Comparison of ENCODE assay signal across 9 mouse cellular contexts in the genomic region with DNA sequence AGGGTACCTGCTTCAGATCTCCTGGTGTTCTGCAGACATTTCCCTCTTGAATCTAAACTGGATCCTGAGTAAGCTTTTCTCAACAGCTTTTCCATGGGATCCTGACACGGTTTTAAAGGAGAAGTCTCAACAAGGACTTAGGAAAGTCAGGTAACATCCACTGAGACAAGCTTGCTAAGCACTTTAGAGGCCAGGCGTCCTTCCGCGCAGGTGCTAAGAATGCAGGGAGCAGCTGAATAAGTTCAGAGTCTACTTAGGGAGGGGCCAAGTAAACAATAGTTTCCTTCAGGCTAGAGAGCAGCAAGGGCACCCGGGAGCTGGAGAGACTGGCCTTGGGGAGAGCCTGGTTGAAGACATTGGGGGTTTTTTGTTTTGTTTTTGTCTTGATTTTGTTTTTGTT. TPM values are rescaled to one million over a fixed set of nuclear protein-coding genes. Genes with fewer than 3 reads are reported as not detected.
DNase-seq lines count a peak whose midpoint lies in the region; ATAC-seq and TF ChIP-seq lines count a peak whose summit lies in the region.
"Had no signal": no experiment of that assay in that cellular context is flagged by ENCODE, and none has a peak within 500 bp of the region (broad histone marks: within the 10 kb centered on the region; RNA-seq: fewer than 3 reads in every experiment).

No protein-coding gene starts in this region.

- no peak overlapping the region for H3K9ac ChIP-seq in limb, embryonic 12.5 days (replicated peaks)
- H3K9ac ChIP-seq: hindbrain, embryonic 15.5 days had no signal

- no peaks in the 10 kb centered on the region for H3K4me1 ChIP-seq in thymus, adult 2 months (replicated peaks; ENCODE audit: control insufficient read depth, insufficient read depth, low read length)
- H3K4me1 ChIP-seq in limb, embryonic 12.5 days (replicated peaks) = peaks cover 10% of the 10 kb centered on the region
- no peaks in the 10 kb centered on the region for H3K4me1 ChIP-seq in testis, adult 2 months (ENCODE audit: control insufficient read depth, insufficient read depth, low read length)

- TF ChIP-seq CTCF in thymus, adult 2 months (IDR thresholded peaks at IDR 0.05; ENCODE audit: borderline replicate concordance, control insufficient read depth, extremely low read depth, insufficient read depth, low read length, poor library complexity) = no peak
- TF ChIP-seq CTCF in testis, adult 2 months (IDR thresholded peaks at IDR 0.05; ENCODE audit: control insufficient read depth, insufficient read depth, insufficient replicate concordance, low read depth, low read length) = no peak

- DNase-seq in adrenal gland, postnatal 25 days = peak; percentile 2
- DNase-seq in adrenal gland, postnatal 14 days = no peak
- DNase-seq in thymus, adult 2 months = no peak
- DNase-seq in thymus, postnatal 14 days = no peak
- DNase-seq in cerebellum, adult 8-10 months = no peak
- DNase-seq in cerebellum, adult 9-11 months = no peak

- ATAC-seq in limb, embryonic 12.5 days (ENCODE audit: insufficient number of reproducible peaks, insufficient read depth, low FRiP score, low TSS enrichment, low read depth) = no peak

- H3K4me2 ChIP-seq in limb, embryonic 12.5 days = peak overlapping the region; percentile 48; the same call in 1 of the 2 replicates

- no peaks in the 10 kb centered on the region for H3K36me3 ChIP-seq in thymus, adult 2 months (ENCODE audit: control insufficient read depth, insufficient read depth, low read length)
- H3K36me3 ChIP-seq in limb, embryonic 12.5 days = no peaks in the 10 kb centered on the region
- H3K36me3 ChIP-seq in testis, adult 2 months (ENCODE audit: control insufficient read depth, insufficient read depth, low read length) = no peaks in the 10 kb centered on the region
- H3K36me3 ChIP-seq: hindbrain, embryonic 15.5 days had no signal

- TF ChIP-seq POLR2A in thymus, adult 2 months (IDR thresholded peaks at IDR 0.05; ENCODE audit: control insufficient read depth, extremely low read depth, insufficient read depth, low read length, poor library complexity) = no peak
- TF ChIP-seq POLR2A in testis, adult 2 months (IDR thresholded peaks at IDR 0.05; ENCODE audit: control insufficient read depth, low read depth, low read length) = no peak

- peak overlapping the region; percentile 29; the same call in 1 of the 2 replicates for H3K27ac ChIP-seq in thymus, adult 2 months (ENCODE audit: control insufficient read depth, insufficient read depth, low read length)
- H3K27ac ChIP-seq in limb, embryonic 12.5 days = peak overlapping the region; percentile 50
- peak overlapping the region; percentile 57; the same call in 1 of the 2 replicates for H3K27ac ChIP-seq in testis, adult 2 months (ENCODE audit: control insufficient read depth, insufficient read depth, low read depth, low read length)
- H3K27ac ChIP-seq: hindbrain, embryonic 15.5 days had no signal

- no peaks in the 10 kb centered on the region for H3K9me3 ChIP-seq in limb, embryonic 12.5 days
- H3K9me3 ChIP-seq: hindbrain, embryonic 15.5 days had no signal

- no peaks in the 10 kb centered on the region for H3K27me3 ChIP-seq in thymus, adult 2 months (ENCODE audit: control insufficient read depth, insufficient read depth, low read length)
- H3K27me3 ChIP-seq in limb, embryonic 12.5 days = no peaks in the 10 kb centered on the region
- no peaks in the 10 kb centered on the region for H3K27me3 ChIP-seq in testis, adult 2 months (ENCODE audit: control insufficient read depth, insufficient read depth, low read length)
- H3K27me3 ChIP-seq: hindbrain, embryonic 15.5 days had no signal

- no peak overlapping the region for H3K4me3 ChIP-seq in thymus, adult 2 months (ENCODE audit: control insufficient read depth, insufficient read depth, low read length)
- no peak overlapping the region for H3K4me3 ChIP-seq in limb, embryonic 12.5 days (replicated peaks)
- H3K4me3 ChIP-seq in testis, adult 2 months (ENCODE audit: control insufficient read depth, low read depth, low read length) = no peak overlapping the region
- H3K4me3 ChIP-seq: hindbrain, embryonic 15.5 days had no signal

- 81% methylated on average over 5 of the region's 5 CpGs for WGBS in thymus, adult 2 months
- 16% methylated on average over 5 of the region's 5 CpGs for WGBS in limb, embryonic 12.5 days

RNA-seq across cellular contexts. Expression of a gene that starts 16.8 kb away (rescaled TPM):
- total RNA-seq in adrenal gland, postnatal 25 days (2021) = 108 and 118 TPM in 2 replicates
- 116 and 125 TPM in 2 replicates for total RNA-seq in adrenal gland, postnatal 14 days (2021)
- polyA plus RNA-seq in thymus, adult 2 months (2012; rRNA removed) = 42.2 and 46.3 TPM in 2 replicates
- polyA plus RNA-seq in limb, embryonic 12.5 days (2016; fragmentation: Nextera tagmentation; extraction: Ambion mirVana) = 52.0 and 57.9 TPM in 2 replicates
- polyA plus RNA-seq in testis, adult 2 months (2012; rRNA removed) = 9.8 and 14.9 TPM in 2 replicates

RNA-seq across cellular contexts. Expression of a gene that starts 22.9 kb away (rescaled TPM):
- total RNA-seq in adrenal gland, postnatal 25 days (2021) = not detected in 2 replicates
- total RNA-seq in adrenal gland, postnatal 14 days (2021) = not detected in 2 replicates
- not detected in 2 replicates for polyA plus RNA-seq in thymus, adult 2 months (2012; rRNA removed)
- not detected in 2 replicates for polyA plus RNA-seq in limb, embryonic 12.5 days (2016; fragmentation: Nextera tagmentation; extraction: Ambion mirVana)
- polyA plus RNA-seq in testis, adult 2 months (2012; rRNA removed) = not detected in 2 replicates
- polyA plus RNA-seq: hindbrain, embryonic 15.5 days had no signal

RNA-seq across cellular contexts. Expression of a gene that starts 30.6 kb away (rescaled TPM):
- not detected in 2 replicates for total RNA-seq in adrenal gland, postnatal 25 days (2021)
- total RNA-seq in adrenal gland, postnatal 14 days (2021) = not detected in 2 replicates
- not detected in 2 replicates for polyA plus RNA-seq in thymus, adult 2 months (2012; rRNA removed)
- polyA plus RNA-seq in limb, embryonic 12.5 days (2016; fragmentation: Nextera tagmentation; extraction: Ambion mirVana) = not detected in 2 replicates
- polyA plus RNA-seq in testis, adult 2 months (2012; rRNA removed) = not detected in 2 replicates
- polyA plus RNA-seq: hindbrain, embryonic 15.5 days had no signal

RNA-seq across cellular contexts. Expression of a gene that starts 40.2 kb away (rescaled TPM):
- total RNA-seq in adrenal gland, postnatal 25 days (2021) = not detected in 2 replicates
- total RNA-seq in adrenal gland, postnatal 14 days (2021) = not detected in 2 replicates
- polyA plus RNA-seq in thymus, adult 2 months (2012; rRNA removed) = not detected in 2 replicates
- polyA plus RNA-seq in limb, embryonic 12.5 days (2016; fragmentation: Nextera tagmentation; extraction: Ambion mirVana) = not detected in 2 replicates
- polyA plus RNA-seq in testis, adult 2 months (2012; rRNA removed) = not detected in 2 replicates
- polyA plus RNA-seq: hindbrain, embryonic 15.5 days had no signal

RNA-seq across cellular contexts. Expression of a gene that starts 56.0 kb away (rescaled TPM):
- not detected in 2 replicates for total RNA-seq in adrenal gland, postnatal 25 days (2021)
- total RNA-seq in adrenal gland, postnatal 14 days (2021) = not detected in 2 replicates
- not detected in 2 replicates for polyA plus RNA-seq in thymus, adult 2 months (2012; rRNA removed)
- not detected in 2 replicates for polyA plus RNA-seq in limb, embryonic 12.5 days (2016; fragmentation: Nextera tagmentation; extraction: Ambion mirVana)
- polyA plus RNA-seq in testis, adult 2 months (2012; rRNA removed) = not detected in 2 replicates
- polyA plus RNA-seq: hindbrain, embryonic 15.5 days had no signal
